Mouse (Mus musculus) brain, embryonic 14.5 days (tissue): ENCODE measurements around the gene Hnrnpf.

ENCODE experiments used
- CTCF ChIP-seq: fragments of 200-500 bp; IDR thresholded peaks from 2 replicates; pipeline ENCODE4 v1.5.1; 2012; ENCODE audit warnings: inconsistent platforms, mild to moderate bottlenecking, moderate library complexity, borderline replicate concordance; ENCODE audit not compliant: insufficient read depth, insufficient read length; ENCODE audit errors: extremely low read depth
- POLR2A ChIP-seq: fragments of 200-500 bp; IDR thresholded peaks from 2 replicates; pipeline ENCODE4 v1.6.1; 2012; ENCODE audit warnings: mild to moderate bottlenecking, inconsistent platforms, borderline replicate concordance; ENCODE audit not compliant: poor library complexity, insufficient read depth, insufficient read length, severe bottlenecking; ENCODE audit errors: extremely low read depth

- TF ChIP-seq POLR2A (no peak), CTCF (no peak)
Observed at GRCm38 (mm10) chr6:117966729-117967128, 66.6 kb downstream of the Hnrnpf start.
